ENCODE assay signal across 9 mouse cellular contexts in the genomic region with DNA sequence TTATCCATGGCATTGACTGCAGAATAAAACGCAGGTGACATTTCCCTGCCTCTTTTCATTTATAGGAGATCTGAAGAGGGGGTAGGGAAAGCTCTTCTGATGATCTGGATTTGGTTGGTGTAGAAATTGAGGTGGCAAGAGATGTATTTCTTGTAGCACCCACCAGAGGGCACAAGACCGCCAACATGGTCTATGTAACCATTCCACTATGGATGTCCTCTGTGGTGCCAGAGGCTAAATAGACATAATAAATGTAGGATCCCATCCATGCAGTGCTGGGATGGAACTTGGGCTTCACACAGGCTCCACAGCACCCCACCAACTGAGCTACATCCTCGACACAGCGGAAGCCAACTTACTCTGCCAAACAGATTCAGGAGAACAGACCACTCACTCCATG. TPM values are rescaled to one million over a fixed set of nuclear protein-coding genes. Genes with fewer than 3 reads are reported as not detected.
DNase-seq lines count a peak whose midpoint lies in the region; ATAC-seq and TF ChIP-seq lines count a peak whose summit lies in the region.
"Had no signal": no experiment of that assay in that cellular context is flagged by ENCODE, and none has a peak within 500 bp of the region (broad histone marks: within the 10 kb centered on the region; RNA-seq: fewer than 3 reads in every experiment).

No protein-coding gene starts in this region.

- H3K4me2 ChIP-seq in intestine, embryonic 16.5 days (ENCODE audit: low read depth, low read length): no peak overlapping the region
- H3K4me2 ChIP-seq: embryonic facial prominence, embryonic 12.5 days had no signal

- H3K9me3 ChIP-seq in G1E (replicated peaks): no peaks in the 10 kb centered on the region
- H3K9me3 ChIP-seq in intestine, embryonic 16.5 days (ENCODE audit: control insufficient read depth, low read length): no peaks in the 10 kb centered on the region
- H3K9me3 ChIP-seq: embryonic facial prominence, embryonic 12.5 days had no signal

- peak; percentile 30 for DNase-seq in heart, postnatal 4 days
- no peak for DNase-seq in heart, adult 8-10 months (ENCODE audit: low spot score)
- peak; percentile 41 to 57 for DNase-seq in B cell, adult 2 months
- peak; percentile 41 for DNase-seq in G1E (ENCODE audit: low spot score)
- peak; percentile 54 to 57 for DNase-seq in kidney, postnatal 4 days
- no peak for DNase-seq in testis, postnatal 14 days (ENCODE audit: low spot score)

- WGBS in intestine, embryonic 16.5 days: 58% methylated on average over 4 of the region's 4 CpGs

- peaks cover 25% of the 10 kb centered on the region for H3K4me1 ChIP-seq in G1E (ENCODE audit: insufficient read depth, low read depth, low read length)
- H3K4me1 ChIP-seq in intestine, embryonic 16.5 days (ENCODE audit: control insufficient read depth, insufficient read depth, low read length): no peaks in the 10 kb centered on the region
- H3K4me1 ChIP-seq: embryonic facial prominence, embryonic 12.5 days had no signal

- peak; percentile 24; the same call in 1 of the 2 replicates for ATAC-seq in G1E (ENCODE audit: extremely low read depth, insufficient number of reproducible peaks, low FRiP score, poor library complexity, severe bottlenecking)
- no peak for ATAC-seq in intestine, embryonic 16.5 days
- no peak for ATAC-seq in erythroid progenitor cell, adult 5-6 weeks (replicated peaks; ENCODE audit: low FRiP score, poor library complexity, severe bottlenecking)

- TF ChIP-seq CTCF in G1E (IDR thresholded peaks at IDR 0.05; ENCODE audit: low read depth, low read length): peak; percentile 57

- H3K4me3 ChIP-seq in G1E (ENCODE audit: low read depth, low read length): no peak overlapping the region
- no peak overlapping the region for H3K4me3 ChIP-seq in intestine, embryonic 16.5 days (ENCODE audit: low read length)
- H3K4me3 ChIP-seq: embryonic facial prominence, embryonic 12.5 days had no signal

- H3K9ac ChIP-seq in intestine, embryonic 16.5 days (ENCODE audit: low read depth, low read length): no peak overlapping the region
- H3K9ac ChIP-seq: embryonic facial prominence, embryonic 12.5 days had no signal

- no peak overlapping the region for H3K27ac ChIP-seq in intestine, embryonic 16.5 days (ENCODE audit: low read length)
- H3K27ac ChIP-seq: embryonic facial prominence, embryonic 12.5 days had no signal

- H3K27me3 ChIP-seq in G1E (ENCODE audit: insufficient read depth, low read length): peaks cover 9% of the 10 kb centered on the region
- H3K27me3 ChIP-seq in intestine, embryonic 16.5 days (replicated peaks; ENCODE audit: control insufficient read depth, insufficient read depth, low read length): no peaks in the 10 kb centered on the region
- H3K27me3 ChIP-seq: embryonic facial prominence, embryonic 12.5 days had no signal

- no peaks in the 10 kb centered on the region for H3K36me3 ChIP-seq in G1E (replicated peaks)
- no peaks in the 10 kb centered on the region for H3K36me3 ChIP-seq in intestine, embryonic 16.5 days (ENCODE audit: control insufficient read depth, insufficient read depth, low read length)
- H3K36me3 ChIP-seq: embryonic facial prominence, embryonic 12.5 days had no signal

RNA-seq across cellular contexts. Expression of gene Tmem177, which starts 6.3 kb away (rescaled TPM):
- 1 to 10 TPM; 7.3 to 8.3 TPM for total RNA-seq in heart, postnatal 4 days (2021)
- 10 to 100 TPM in 2 of 4 experiments, 1 to 10 TPM in 2; 9.6 to 12.2 (median 10.4) TPM for total RNA-seq in heart, adult 8-10 months (2022)
- total RNA-seq in G1E (2014; fragmentation: Nextera tagmentation) (15.7 and 19.3 TPM in 2 replicates), G1E (2017) (12.5 and 13.0 TPM in 2 replicates)
- 1.1 and 1.4 TPM in 2 replicates for polyA plus RNA-seq in G1E (2012)
- polyA plus RNA-seq in intestine, embryonic 16.5 days (2015; fragmentation: Nextera tagmentation; extraction: Ambion mirVana): 7.4 and 7.9 TPM in 2 replicates
- 1.3 and 2.9 TPM in 2 replicates for total RNA-seq in erythroid progenitor cell, adult 5-6 weeks (2015; ENCODE audit: low replicate concordance)
- 0.53 and 2.7 TPM in 2 replicates for total RNA-seq in erythroid progenitor cell, adult 5-6 weeks (2017; ENCODE audit: low replicate concordance)

Comparison
In these comparisons a context has a peak if more than half of its experiments do, and no peak if none do; other contexts are left out.
1. DNase-seq: peak in heart, postnatal 4 days (single experiment), B cell, adult 2 months (2 of 2), G1E (single experiment) and kidney, postnatal 4 days (2 of 2); none in heart, adult 8-10 months (single experiment) and testis, postnatal 14 days (single experiment).